In genomic region chr8:111626528-111626820, GRCm38 (mm10) we compare ENCODE assay signal across 14 mouse cellular contexts. TPM values are rescaled to one million over a fixed set of nuclear protein-coding genes. Genes with fewer than 3 reads are reported as not detected.
DNase-seq lines count a peak whose midpoint lies in the region; ATAC-seq and TF ChIP-seq lines count a peak whose summit lies in the region.
"Had no signal": no experiment of that assay in that cellular context is flagged by ENCODE, and none has a peak within 500 bp of the region (broad histone marks: within the 10 kb centered on the region; RNA-seq: fewer than 3 reads in every experiment).

No protein-coding gene starts in this region.

- no peak for ATAC-seq in midbrain, postnatal 0 days (ENCODE audit: low FRiP score)

- no peaks in the 10 kb centered on the region; the same call in 1 of the 2 replicates for H3K4me1 ChIP-seq in midbrain, postnatal 0 days (ENCODE audit: insufficient read depth, low read length)

- intact Hi-C loops in left cerebral cortex, adult 2 months (cut with DNase I): loop anchor here (1.0 kb wide), 1 partner anchor 90 kb away; the partner anchor contains the start of gene Znrf1
- intact Hi-C loops in left cerebral cortex, postnatal 4 days (cut with DNase I): loop anchor here (5.0 to 10.0 kb wide), 2 partner anchors 89 to 162 kb away; partner anchors contain the start of gene Znrf1

- H3K4me2 ChIP-seq in midbrain, postnatal 0 days (ENCODE audit: low read depth, low read length, poor library complexity, severe bottlenecking): no peak overlapping the region
- H3K4me2 ChIP-seq: hindbrain, embryonic 14.5 days; limb, embryonic 12.5 days; liver, embryonic 15.5 days had no signal

- no peak for TF ChIP-seq CTCF in left cerebral cortex, adult 2 months (IDR thresholded peaks at IDR 0.05)
- no peak for TF ChIP-seq CTCF in midbrain, postnatal 0 days (IDR thresholded peaks at IDR 0.05)

- H3K4me3 ChIP-seq in left cerebral cortex, adult 2 months: no peak overlapping the region
- H3K4me3 ChIP-seq in midbrain, postnatal 0 days (ENCODE audit: low read depth, low read length): no peak overlapping the region
- H3K4me3 ChIP-seq: embryonic facial prominence, embryonic 10.5 days; erythroblast, embryonic 14.5 days; heart, adult 2 months; limb, embryonic 12.5 days; liver, embryonic 15.5 days had no signal

- H3K9ac ChIP-seq in midbrain, postnatal 0 days (replicated peaks; ENCODE audit: low read length, poor library complexity, severe bottlenecking): no peak overlapping the region
- H3K9ac ChIP-seq: hindbrain, embryonic 14.5 days; limb, embryonic 12.5 days; liver, embryonic 15.5 days had no signal

- 78% methylated on average over 8 of the region's 8 CpGs for WGBS in midbrain, postnatal 0 days

- peak; percentile 41 to 42 for DNase-seq in frontal cortex, postnatal 36 days (ENCODE audit: low spot score in 2 of 2)
- no peak for DNase-seq in frontal cortex, postnatal 25 days (ENCODE audit: low spot score in 2 of 2)
- peak in 1 of 2 experiments; percentile 40 for DNase-seq in left cerebral cortex, adult 2 months (ENCODE audit: extremely low spot score in 1 of 2, low spot score in 2 of 2)
- no peak for DNase-seq in left cerebral cortex, postnatal 4 days
- DNase-seq in 3T3-L1 (ENCODE audit: low read depth, low spot score) (peak; percentile 94), NIH3T3 (ENCODE audit: low read depth) (peak; percentile 79)
- DNase-seq in retina, postnatal 1 day: no peak
- DNase-seq in midbrain, postnatal 0 days (ENCODE audit: low spot score): no peak

- peak overlapping the region; percentile 86 for H3K27ac ChIP-seq in left cerebral cortex, adult 2 months
- H3K27ac ChIP-seq in midbrain, postnatal 0 days (ENCODE audit: low read depth, low read length): no peak overlapping the region
- H3K27ac ChIP-seq: embryonic facial prominence, embryonic 10.5 days; hindbrain, embryonic 14.5 days; limb, embryonic 12.5 days; liver, embryonic 15.5 days had no signal

- peaks cover 11% of the 10 kb centered on the region for H3K36me3 ChIP-seq in midbrain, postnatal 0 days (ENCODE audit: insufficient read depth, low read length)

- no peaks in the 10 kb centered on the region for H3K27me3 ChIP-seq in midbrain, postnatal 0 days (ENCODE audit: insufficient read depth, low read length)
- H3K27me3 ChIP-seq: limb, embryonic 12.5 days; liver, embryonic 15.5 days had no signal

- no peaks in the 10 kb centered on the region for H3K9me3 ChIP-seq in midbrain, postnatal 0 days (ENCODE audit: low read length)
- H3K9me3 ChIP-seq: embryonic facial prominence, embryonic 10.5 days; limb, embryonic 12.5 days; liver, embryonic 15.5 days had no signal

RNA-seq across cellular contexts. Expression of gene Ldhd, which starts 3.7 kb away (rescaled TPM):
- 10 to 100 TPM; 10.1 to 10.8 TPM for total RNA-seq in left cerebral cortex, adult 2 months (2021)
- 1 to 10 TPM in 1 of 2 experiments, under 1 TPM in 1; 0.54 to 1.1 TPM for total RNA-seq in left cerebral cortex, postnatal 4 days (2021)
- 1.5 and 3.3 TPM in 2 replicates for total RNA-seq in midbrain, postnatal 0 days (2014; rRNA removed)
- 2.0 and 2.8 TPM in 2 replicates for polyA plus RNA-seq in midbrain, postnatal 0 days (2015; fragmentation: Nextera tagmentation; extraction: Ambion mirVana)
- polyA plus RNA-seq: erythroblast, embryonic 14.5 days had no signal

RNA-seq across cellular contexts. Expression of gene Zfp1, which starts 16.7 kb away (rescaled TPM):
- 10 to 100 TPM; 22.0 to 23.5 TPM for total RNA-seq in left cerebral cortex, adult 2 months (2021)
- 10 to 100 TPM; 23.0 to 25.0 TPM for total RNA-seq in left cerebral cortex, postnatal 4 days (2021)
- total RNA-seq in midbrain, postnatal 0 days (2014; rRNA removed): 18.1 and 22.2 TPM in 2 replicates
- 22.7 and 23.3 TPM in 2 replicates for polyA plus RNA-seq in midbrain, postnatal 0 days (2015; fragmentation: Nextera tagmentation; extraction: Ambion mirVana)

Comparison
In these comparisons a context has a peak if more than half of its experiments do, and no peak if none do; other contexts are left out.
1. DNase-seq: peak in frontal cortex, postnatal 36 days (2 of 2), 3T3-L1 (single experiment) and NIH3T3 (single experiment); none in frontal cortex, postnatal 25 days (0 of 2), left cerebral cortex, postnatal 4 days (single experiment), retina, postnatal 1 day (single experiment) and midbrain, postnatal 0 days (single experiment).